Mouse (Mus musculus) heart, postnatal 14 days (tissue): ENCODE measurements around the gene Rhot1. TPM values are rescaled to one million over a fixed set of nuclear protein-coding genes. Genes with fewer than 3 reads are reported as not detected.

Experiments used
- DNase-seq, 2 experiments: peaks; one replicate each; pipeline ENCODE4 v3.0.0; 2021 to 2022
- intact Hi-C: fragments of 180-260 bp; cut with DNase I; formaldehyde crosslinking; loops from one replicate; pipeline ENCODE4 v1.15.1; 2025
- total RNA-seq, 2 experiments: library from RNA; stranded (reverse); gene quantifications; 2 replicates each; pipeline ENCODE4 v1.2.3; 2021

Gene Rhot1
- total RNA-seq, 2 experiments from 2014 or later: 61.8 to 65.3 TPM

- DNase-seq: no peak
- intact Hi-C loops: no loop called here
Measured at GRCm38 (mm10) chr11:80313462-80313861, 104.6 kb downstream of the Rhot1 start.

GRCm38 (mm10) chr11:80313944-80314343, 105.1 kb downstream of the Rhot1 start:
- DNase-seq: no peak
- intact Hi-C loops: no loop called here

- intact Hi-C loops: no loop called here
- no peak for DNase-seq
Measured at GRCm38 (mm10) chr11:80315743-80316639, 107.2 kb downstream of the Rhot1 start.

Other genes starting within 250 kb of the Rhot1 start
- 10 to 100 TPM; 19.4 to 21.3 TPM for gene Utp6, start 246.6 kb upstream of the Rhot1 start, total RNA-seq
- 10 to 100 TPM; 28.2 to 30.2 TPM for gene Suz12, start 215.9 kb upstream of the Rhot1 start, total RNA-seq
- gene Crlf3, start 128.0 kb upstream of the Rhot1 start, total RNA-seq: 10 to 100 TPM; 16.1 to 16.9 TPM
- gene Atad5, start 119.6 kb upstream of the Rhot1 start, total RNA-seq: 1 to 10 TPM; 1.8 to 2.0 TPM
- 10 to 100 TPM; 24.4 to 24.8 TPM for gene Tefm, start 66.8 kb upstream of the Rhot1 start, total RNA-seq
- gene Adap2, start 54.9 kb upstream of the Rhot1 start, total RNA-seq: 10 to 100 TPM; 16.9 to 17.6 TPM
- gene Rnf135, start 25.2 kb upstream of the Rhot1 start, total RNA-seq: 1 to 10 TPM; 7.1 to 7.4 TPM
- gene Rhbdl3, start 91.9 kb downstream of the Rhot1 start, total RNA-seq: 1 to 10 TPM; 3.8 to 5.3 TPM
- gene 5730455P16Rik, start 169.0 kb downstream of the Rhot1 start, total RNA-seq: 10 to 100 TPM; 19.2 to 19.3 TPM
- 10 to 100 TPM; 85.8 to 99.0 TPM for gene Zfp207, start 174.3 kb downstream of the Rhot1 start, total RNA-seq
- gene Psmd11, start 219.6 kb downstream of the Rhot1 start, total RNA-seq: 100 to 1,000 TPM; 102 to 103 TPM